Mouse (Mus musculus): ENCODE measurements at regions not wholly inside any gene's neighbourhood (a gene's known extent, or its start where the extent isn't known, plus 50 kb on each side); places are given as distances from the start of the nearest gene placed in this dataset.

- TF ChIP-seq CTCF (conservative IDR thresholded peaks at IDR 0.05; ENCODE audit: low read length) = no peak
- no peak for TF ChIP-seq NANOG (IDR thresholded peaks at IDR 0.05; ENCODE audit: borderline replicate concordance, low read length)
Observed at GRCm38 (mm10) chr2:166357824-166358223, 202.4 kb upstream of the Sulf2 start.
